Mouse (Mus musculus): ENCODE measurements around the gene Gstm7. TPM values are rescaled to one million over a fixed set of nuclear protein-coding genes. Genes with fewer than 3 reads are reported as not detected.

Gstm7 gene
- total and polyA plus RNA-seq, 3 experiments = not detected

DNA sequence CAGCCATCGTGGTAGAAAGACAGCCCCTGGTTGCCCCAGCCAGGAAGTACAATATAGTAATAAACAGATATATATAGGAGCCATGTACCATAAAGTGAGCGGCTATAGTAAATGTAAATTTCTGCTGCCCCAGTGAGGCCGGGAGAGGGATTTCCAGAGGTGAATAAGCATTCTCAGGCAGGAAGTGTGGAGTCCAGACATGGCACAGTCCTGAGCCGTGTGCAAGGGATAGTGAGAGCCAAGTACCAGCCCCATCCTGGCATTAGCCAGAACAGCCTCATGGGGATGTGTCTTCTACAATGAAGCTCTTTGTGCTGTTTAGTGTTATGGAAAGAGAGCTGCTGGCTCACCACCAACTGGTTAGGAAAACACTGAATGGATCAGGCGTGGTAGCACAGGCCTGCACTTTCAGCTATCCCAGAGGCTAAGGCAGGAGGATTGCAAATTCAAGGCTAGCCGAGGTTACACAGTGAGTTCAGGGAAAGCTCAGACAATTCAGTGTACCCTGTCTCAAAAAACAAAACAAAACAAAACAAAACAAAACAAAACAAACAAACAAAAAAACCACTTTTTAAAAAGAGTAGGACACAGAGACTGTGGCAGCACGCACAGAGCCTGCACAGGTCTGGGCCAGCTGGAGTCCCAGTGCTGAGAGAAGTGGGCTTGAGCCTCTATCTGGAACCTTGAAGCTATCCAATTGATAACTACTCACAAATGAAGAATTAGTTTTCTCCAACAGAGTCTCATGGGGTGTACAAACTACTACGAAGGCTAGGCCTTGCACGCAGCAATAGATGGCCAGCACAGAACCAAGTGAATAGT lies 43.7 kb downstream of the Gstm7 start:
- Histone ChIP-seq H3K36me3 (replicated peaks in 1 of 2; ENCODE audit: control insufficient read depth in 1 of 2, insufficient read depth in 1 of 2, low read length in 1 of 2) (no peaks in the 10 kb centered on the region), H3K79me2 (replicated peaks; ENCODE audit: control insufficient read depth, extremely low read depth, insufficient read depth, poor library complexity, severe bottlenecking) (no peaks in the 10 kb centered on the region), H3K9me3 (replicated peaks; ENCODE audit: low read length) (no peaks in the 10 kb centered on the region), H3K27me3 (replicated peaks) (peaks cover 15% of the 10 kb centered on the region), H3K4me3 (replicated peaks in 1 of 3; ENCODE audit: low read depth in 2 of 3, low read length in 2 of 3, poor library complexity in 1 of 3) (no peak overlapping the region), H3K27ac (ENCODE audit: insufficient read depth, low read depth) (no peak overlapping the region), H3K9ac (ENCODE audit: insufficient read depth, low read depth) (no peak overlapping the region), H3K4me1 (ENCODE audit: control insufficient read depth in 1 of 2, insufficient read depth in 2 of 2) (no peaks in the 10 kb centered on the region), H3K4me2 (ENCODE audit: insufficient read depth, low read depth, poor library complexity, severe bottlenecking) (no peak overlapping the region)
- in situ Hi-C loops (cut with MboI; ENCODE audit: low pct_ligation_motif_present, low pct_unique_long_range_greater_than_20kb, low sequenced_read_pairs) (no loop called here), dilution Hi-C loops (cut with MboI; ENCODE audit: extremely low pct_ligation_motif_present, extremely low pct_unique_long_range_greater_than_20kb, low sequenced_read_pairs) (no loop called here)
- TF ChIP-seq MAZ (IDR thresholded peaks at IDR 0.05; ENCODE audit: low read depth, low read length) = no peak
- no peak for TF ChIP-seq USF1 (IDR thresholded peaks at IDR 0.05; ENCODE audit: low read depth, low read length)
- TF ChIP-seq USF2 (conservative IDR thresholded peaks at IDR 0.05; ENCODE audit: low read depth, low read length) = no peak
- TF ChIP-seq UBTF (IDR thresholded peaks at IDR 0.05; ENCODE audit: low read depth, low read length) = no peak
- TF ChIP-seq KAT2A (IDR thresholded peaks at IDR 0.05; ENCODE audit: insufficient replicate concordance, low read length) = no peak
- no peak for TF ChIP-seq ZC3H11A (IDR thresholded peaks at IDR 0.05; ENCODE audit: low read depth, low read length)
- TF ChIP-seq CHD2 (IDR thresholded peaks at IDR 0.05; ENCODE audit: low read length) = no peak
- no peak for TF ChIP-seq SIN3A (IDR thresholded peaks at IDR 0.05; ENCODE audit: low read length)
- no peak for TF ChIP-seq CHD1 (IDR thresholded peaks at IDR 0.05; ENCODE audit: low read depth, low read length)
- TF ChIP-seq NRF1 (IDR thresholded peaks at IDR 0.05; ENCODE audit: low read depth, low read length) = no peak
- no peak for TF ChIP-seq RCOR1 (conservative IDR thresholded peaks at IDR 0.05; ENCODE audit: low read depth, low read length)
- no peak for TF ChIP-seq HCFC1 (IDR thresholded peaks at IDR 0.05; ENCODE audit: low read depth, low read length)
- no peak for TF ChIP-seq ZKSCAN1 (IDR thresholded peaks at IDR 0.05; ENCODE audit: borderline replicate concordance, low read depth, low read length)
- no peak for TF ChIP-seq PAX5 (IDR thresholded peaks at IDR 0.05; ENCODE audit: low read length)
- TF ChIP-seq EP300 (IDR thresholded peaks at IDR 0.05; ENCODE audit: low read length) = no peak
- TF ChIP-seq MXI1 (IDR thresholded peaks at IDR 0.05; ENCODE audit: low read depth, low read length) = no peak
- no peak for DNase-seq (ENCODE audit: extremely low read depth)

DNA sequence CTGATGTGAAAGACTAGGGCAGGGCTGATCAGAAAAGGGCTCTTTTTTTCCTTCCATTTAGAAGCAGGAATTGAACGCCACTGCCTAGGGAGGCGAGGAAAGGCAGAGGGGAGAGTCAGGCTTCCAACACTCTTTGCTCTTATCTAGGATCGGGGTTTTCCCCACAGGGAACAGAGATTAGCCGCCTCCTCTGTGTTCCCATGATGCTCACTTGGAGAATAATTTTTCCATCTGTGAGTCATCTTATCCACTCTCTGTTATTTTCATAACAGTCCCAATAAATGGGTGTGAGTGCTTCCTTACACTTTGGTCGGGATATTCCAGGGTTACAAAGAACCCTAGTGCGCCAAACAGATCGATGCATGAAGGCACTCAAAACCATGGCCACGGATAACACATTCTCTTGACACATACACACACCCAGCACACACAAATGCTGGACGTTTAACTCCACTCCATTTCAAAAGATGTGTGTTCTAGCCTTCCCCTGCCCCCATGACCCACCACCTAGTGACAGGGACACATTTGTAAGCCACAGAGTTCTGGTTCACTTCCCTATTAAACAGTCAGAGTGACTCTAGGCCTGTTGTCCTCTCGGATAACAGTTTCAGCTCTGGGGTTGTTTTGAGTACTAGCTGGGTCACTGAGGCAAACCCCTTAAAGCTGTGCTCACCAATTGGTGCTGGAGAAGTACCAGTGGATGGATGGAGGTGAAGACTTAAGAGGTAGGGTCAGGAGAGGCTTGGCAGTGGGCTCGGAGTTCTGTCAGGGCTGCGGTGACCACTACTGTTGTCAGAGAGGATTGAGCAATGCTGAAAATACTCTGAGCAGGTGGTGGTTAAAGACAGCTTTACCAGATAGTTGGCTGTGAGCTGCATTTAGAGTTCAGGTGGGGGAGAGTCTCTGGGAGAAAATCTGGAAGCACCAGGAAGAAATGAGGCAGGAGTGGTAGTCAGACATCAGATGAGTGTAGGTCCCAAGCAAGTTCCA lies 53.6 kb downstream of the Gstm7 start:
- Histone ChIP-seq H3K9ac (ENCODE audit: insufficient read depth, low read depth) (no peak overlapping the region), H3K79me2 (replicated peaks; ENCODE audit: control insufficient read depth, extremely low read depth, insufficient read depth, poor library complexity, severe bottlenecking) (no peaks in the 10 kb centered on the region), H3K36me3 (replicated peaks in 1 of 2; ENCODE audit: control insufficient read depth in 1 of 2, insufficient read depth in 1 of 2, low read length in 1 of 2) (no peaks in the 10 kb centered on the region), H3K4me3 (replicated peaks in 1 of 3; ENCODE audit: low read depth in 2 of 3, low read length in 2 of 3, poor library complexity in 1 of 3) (no peak overlapping the region), H3K9me3 (replicated peaks; ENCODE audit: low read length) (no peaks in the 10 kb centered on the region), H3K4me1 (ENCODE audit: control insufficient read depth in 1 of 2, insufficient read depth in 2 of 2) (peaks cover 0 to 18% of the 10 kb centered on the region in 2 experiments; a peak in 2 of 4 replicates), H3K27me3 (replicated peaks) (peaks cover 8% of the 10 kb centered on the region), H3K27ac (ENCODE audit: insufficient read depth, low read depth) (no peak overlapping the region), H3K4me2 (ENCODE audit: insufficient read depth, low read depth, poor library complexity, severe bottlenecking) (no peak overlapping the region)
- dilution Hi-C loops (cut with MboI; ENCODE audit: extremely low pct_ligation_motif_present, extremely low pct_unique_long_range_greater_than_20kb, low sequenced_read_pairs) = no loop called here
- TF ChIP-seq USF1 (IDR thresholded peaks at IDR 0.05; ENCODE audit: low read depth, low read length) = no peak
- TF ChIP-seq IRF4 (IDR thresholded peaks at IDR 0.05; ENCODE audit: low read depth, low read length) = no peak
- TF ChIP-seq RAD21 (IDR thresholded peaks at IDR 0.05; ENCODE audit: low read depth, low read length) = no peak
- TF ChIP-seq JUND (conservative IDR thresholded peaks at IDR 0.05; ENCODE audit: low read depth, low read length) = no peak
- TF ChIP-seq ZMIZ1 (IDR thresholded peaks at IDR 0.05; ENCODE audit: low read depth, low read length) = no peak
- TF ChIP-seq MAZ (IDR thresholded peaks at IDR 0.05; ENCODE audit: low read depth, low read length) = no peak
- in situ Hi-C loops (cut with MboI; ENCODE audit: low pct_ligation_motif_present, low pct_unique_long_range_greater_than_20kb, low sequenced_read_pairs) = no loop called here
- no peak for DNase-seq (ENCODE audit: extremely low read depth)
